Mouse (Mus musculus) brown adipose tissue, adult 24 weeks (tissue): ENCODE data around the gene Ndufaf2. TPM values are rescaled to one million over a fixed set of nuclear protein-coding genes. Genes with fewer than 3 reads are reported as not detected.

ENCODE experiments used
- H3K27ac ChIP-seq: fragments of 200-500 bp; replicated peaks from 2 replicates; pipeline ENCODE4 v1.5.1; 2012; ENCODE audit warnings: low read depth, mild to moderate bottlenecking, low read length
- H3K4me1 ChIP-seq: fragments of 200-500 bp; 2 replicates; pipeline ENCODE4 v1.6.1; 2012; ENCODE audit warnings: low read length, mixed read lengths; ENCODE audit not compliant: control insufficient read depth, insufficient read depth, insufficient read length
- H3K4me3 ChIP-seq: fragments of 200-500 bp; 2 replicates; pipeline ENCODE4 v1.5.1; 2012; ENCODE audit warnings: low read depth, mild to moderate bottlenecking, low read length, moderate library complexity; ENCODE audit not compliant: insufficient read depth
- polyA plus RNA-seq: library from polyadenylated mRNA; stranded (reverse); fragments of >200 nt; gene quantifications from 2 replicates; pipeline ENCODE4 v1.2.4, GENCODE M21; 2012; ENCODE audit not compliant: missing spikeins, insufficient read depth, insufficient read length

The Ndufaf2 gene
- 85.4 and 116 TPM in 2 replicates for polyA plus RNA-seq

DNA sequence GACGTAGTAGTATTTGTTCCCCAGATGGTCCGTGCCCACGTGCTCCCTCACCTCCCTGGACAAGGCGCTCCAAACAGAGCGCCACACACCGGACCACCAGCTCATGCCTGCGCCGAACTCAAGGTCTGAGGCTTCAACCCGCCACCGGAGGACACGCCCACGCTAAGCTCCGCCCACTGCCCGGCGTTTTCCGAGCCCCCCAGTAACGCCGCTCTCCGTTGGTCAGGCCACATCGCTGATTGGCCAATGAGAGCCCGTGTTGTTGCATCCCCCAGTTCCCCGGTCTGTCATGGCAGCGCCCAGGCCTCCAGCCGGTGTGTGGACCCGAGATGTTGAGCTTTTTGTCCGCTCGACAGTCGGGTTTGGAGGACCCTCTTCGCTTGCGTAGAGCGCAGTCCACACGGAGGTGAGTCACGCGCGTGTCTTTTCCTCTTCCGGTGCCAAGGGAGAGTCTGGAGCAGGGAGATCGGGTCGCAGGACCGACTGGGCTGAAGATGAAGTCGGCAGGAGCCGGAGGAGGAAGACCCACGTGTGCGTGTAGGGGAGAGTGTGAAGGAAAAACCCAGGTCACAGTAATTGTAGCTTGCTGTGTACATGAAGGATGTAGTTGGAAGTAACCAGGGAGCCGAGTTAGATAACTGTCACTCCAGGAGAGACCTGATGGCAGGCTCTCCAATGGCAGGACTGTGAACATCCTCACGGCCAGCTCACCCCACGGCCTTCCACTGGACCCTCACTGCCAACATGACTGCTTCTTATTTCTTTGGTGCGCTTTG, at the start of gene Ndufaf2, which contains the start of gene Ercc8:
Gene Ndufaf2 (minus strand): TSS at position 159 of the 776 bp plus-strand sequence.
Gene Ercc8 (plus strand): TSS at position 267 of the 776 bp plus-strand sequence.
- Histone ChIP-seq H3K4me3 (peak within 1 kb of the TSS; percentile 96), H3K27ac (peak within 1 kb of the TSS; percentile 44), H3K4me1 (no peaks in the 10 kb centered on the region)

DNA sequence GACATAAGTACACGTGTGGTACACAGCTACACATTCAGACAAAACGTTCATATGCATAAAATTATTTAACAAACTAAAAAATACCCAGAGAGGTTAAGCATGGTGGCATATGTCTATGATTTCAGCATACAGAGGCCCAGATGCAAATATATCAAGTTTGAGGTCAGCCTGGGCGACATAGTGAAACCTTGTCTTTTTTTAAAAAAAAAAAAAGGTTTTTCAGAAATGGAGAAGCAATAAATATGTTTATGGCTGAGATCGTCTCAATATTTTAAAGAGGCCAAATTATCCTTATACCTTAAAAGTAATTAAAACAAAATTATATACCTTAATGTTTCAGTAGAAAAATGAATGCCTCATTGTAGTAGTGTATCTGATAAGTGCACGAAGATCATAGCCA, 49.7 kb upstream of the Ndufaf2 start:
- Histone ChIP-seq H3K27ac (no peak overlapping the region), H3K4me1 (no peaks in the 10 kb centered on the region), H3K4me3 (no peak overlapping the region)

GRCm38 (mm10) chr13:108207447-108207846, 49.0 kb upstream of the Ndufaf2 start:
- H3K4me3 ChIP-seq, result no peak overlapping the region
- no peaks in the 10 kb centered on the region for H3K4me1 ChIP-seq
- no peak overlapping the region for H3K27ac ChIP-seq

DNA sequence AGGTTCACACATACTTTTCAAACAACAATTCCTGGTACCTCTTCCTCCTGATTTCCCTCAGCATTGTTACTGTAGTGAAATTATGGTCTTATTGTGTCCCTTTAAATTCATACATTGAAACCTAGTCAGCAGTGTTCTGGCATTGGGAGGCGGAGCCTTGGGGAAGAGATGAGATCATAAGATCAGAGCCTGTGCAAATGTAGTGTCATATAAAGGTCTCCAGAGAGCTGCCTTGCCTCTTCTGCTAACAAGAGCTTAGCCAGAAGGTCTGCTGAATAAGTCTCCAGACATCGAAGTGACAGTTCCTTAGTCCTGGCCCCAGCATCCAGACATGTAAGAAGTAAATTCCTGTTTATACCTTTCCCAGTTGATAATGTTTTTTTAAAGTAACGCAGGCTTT, 46.4 kb upstream of the Ndufaf2 start:
- no peak overlapping the region for H3K27ac ChIP-seq
- H3K4me1 ChIP-seq, result no peaks in the 10 kb centered on the region
- H3K4me3 ChIP-seq, result no peak overlapping the region

DNA sequence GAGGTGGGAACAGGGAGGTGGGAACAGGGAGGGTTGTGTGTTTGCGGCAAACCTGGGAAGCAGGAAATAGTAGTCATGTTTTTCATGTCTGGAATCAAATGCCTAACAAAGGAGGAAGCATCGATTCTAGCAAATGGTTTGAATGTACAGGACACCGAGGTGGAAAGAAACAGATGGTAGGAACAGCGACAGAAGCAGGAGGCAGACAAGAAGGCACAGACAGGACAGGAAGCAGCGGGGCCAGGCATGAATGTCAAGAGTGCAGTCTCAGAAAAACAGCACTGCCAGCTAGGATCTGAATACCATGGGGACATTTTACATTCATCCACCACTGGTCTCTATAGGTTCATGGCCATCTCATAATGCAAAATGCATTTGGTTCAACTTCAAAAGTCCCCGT, 37.1 kb upstream of the Ndufaf2 start:
- Histone ChIP-seq H3K27ac (no peak overlapping the region), H3K4me1 (no peaks in the 10 kb centered on the region), H3K4me3 (no peak overlapping the region)

GRCm38 (mm10) chr13:108191074-108191720, 32.8 kb upstream of the Ndufaf2 start:
- no peaks in the 10 kb centered on the region for H3K4me1 ChIP-seq
- H3K4me3 ChIP-seq, result no peak overlapping the region
- H3K27ac ChIP-seq, result no peak overlapping the region

DNA sequence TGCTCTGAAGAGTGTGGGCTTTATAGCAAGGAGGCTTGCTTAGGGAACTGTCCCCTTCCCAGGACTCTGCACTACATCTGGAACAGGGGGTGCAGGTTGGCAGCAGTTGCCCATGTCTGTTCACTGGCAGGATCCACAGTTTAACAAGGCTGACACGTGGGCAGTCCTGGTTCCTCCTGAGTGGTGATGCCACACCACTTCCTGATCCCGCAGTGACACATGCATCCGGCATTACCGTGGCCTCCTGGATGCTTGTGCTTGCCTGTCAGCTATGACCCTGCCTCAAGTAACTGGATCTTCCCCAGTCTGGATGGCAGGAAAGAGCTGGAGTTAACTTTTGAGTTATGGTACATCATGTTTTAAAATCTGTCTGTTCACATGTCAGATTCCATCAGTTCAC, 29.6 kb upstream of the Ndufaf2 start:
- H3K27ac ChIP-seq, result no peak overlapping the region
- H3K4me1 ChIP-seq, result no peaks in the 10 kb centered on the region
- H3K4me3 ChIP-seq, result no peak overlapping the region

GRCm38 (mm10) chr13:108185530-108185929, 27.1 kb upstream of the Ndufaf2 start:
- H3K27ac ChIP-seq, result no peak overlapping the region
- H3K4me1 ChIP-seq, result no peaks in the 10 kb centered on the region
- H3K4me3 ChIP-seq, result no peak overlapping the region

GRCm38 (mm10) chr13:108184743-108185255, 26.4 kb upstream of the Ndufaf2 start:
- H3K27ac ChIP-seq, result no peak overlapping the region
- H3K4me3 ChIP-seq, result no peak overlapping the region
- H3K4me1 ChIP-seq, result no peaks in the 10 kb centered on the region

DNA sequence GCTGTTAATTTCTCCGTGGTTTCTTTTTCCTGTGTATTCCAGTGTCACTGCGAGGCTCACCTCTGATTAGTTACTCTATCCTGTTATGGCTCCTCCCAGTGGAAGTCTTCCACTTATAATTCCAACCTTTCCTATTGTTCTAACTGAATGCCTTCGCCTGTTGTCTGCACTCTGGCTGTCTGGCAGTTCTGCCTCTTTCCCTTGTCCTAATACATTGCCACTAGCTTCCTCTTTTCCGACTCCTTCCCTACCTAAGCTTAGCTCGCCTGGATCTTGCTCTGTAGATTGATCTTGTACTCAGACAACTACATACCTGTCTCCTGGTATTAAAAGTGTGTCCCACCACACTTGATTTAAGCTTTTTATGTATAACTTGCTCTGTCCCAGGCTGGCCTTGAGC, 22.4 kb upstream of the Ndufaf2 start:
- Histone ChIP-seq H3K4me3 (no peak overlapping the region), H3K27ac (no peak overlapping the region), H3K4me1 (no peaks in the 10 kb centered on the region)

DNA sequence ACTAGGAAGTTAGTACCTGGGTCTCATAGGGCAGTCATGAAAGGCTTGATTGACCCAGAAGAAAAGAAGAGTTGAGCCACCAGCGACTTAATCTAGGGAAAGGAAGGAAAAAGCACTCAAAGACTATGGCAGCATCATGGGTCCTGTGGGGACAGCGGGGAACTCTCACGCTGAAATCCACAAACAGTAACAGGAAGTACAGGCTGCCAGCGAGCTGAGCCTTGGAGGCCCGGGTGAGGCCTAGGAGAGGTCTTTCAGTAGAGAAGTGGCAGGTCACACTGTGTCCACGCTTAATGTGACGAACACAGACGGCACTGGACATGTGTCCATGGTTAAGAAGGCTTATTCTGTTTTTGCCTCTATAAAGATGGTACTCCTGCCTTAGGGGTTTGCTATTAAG, 21.2 kb upstream of the Ndufaf2 start:
- no peak overlapping the region for H3K27ac ChIP-seq
- no peaks in the 10 kb centered on the region for H3K4me1 ChIP-seq

DNA sequence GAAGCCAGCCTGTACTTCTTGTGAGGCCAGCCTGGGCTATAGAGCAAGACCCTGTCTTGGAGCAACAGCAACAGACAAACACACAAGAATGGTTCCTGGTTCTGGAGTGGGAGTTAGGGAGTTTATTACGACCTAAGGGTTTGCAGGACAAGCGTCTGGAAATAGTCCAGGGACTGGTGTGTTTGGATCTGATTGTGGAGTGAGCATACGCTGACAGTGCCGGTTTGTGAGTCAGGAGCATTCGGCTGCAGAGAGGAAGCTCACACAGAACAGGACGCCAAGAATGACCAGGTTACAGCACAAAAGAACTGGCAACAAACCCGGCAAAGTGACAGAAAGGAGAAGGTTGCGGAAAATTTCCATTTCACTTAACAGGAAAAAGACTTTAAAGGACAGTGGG, 12.1 kb upstream of the Ndufaf2 start:
- H3K27ac ChIP-seq, result no peak overlapping the region
- no peak overlapping the region for H3K4me3 ChIP-seq

More for the DNA sequence above, 21.2 kb upstream of the Ndufaf2 start:
- H3K4me3 ChIP-seq, result no peak overlapping the region

GRCm38 (mm10) chr13:108170002-108170401, 11.6 kb upstream of the Ndufaf2 start:
- H3K27ac ChIP-seq, result no peak overlapping the region
- H3K4me3 ChIP-seq, result no peak overlapping the region
- H3K4me1 ChIP-seq, result no peaks in the 10 kb centered on the region

More for the DNA sequence above, 12.1 kb upstream of the Ndufaf2 start:
- no peaks in the 10 kb centered on the region for H3K4me1 ChIP-seq

DNA sequence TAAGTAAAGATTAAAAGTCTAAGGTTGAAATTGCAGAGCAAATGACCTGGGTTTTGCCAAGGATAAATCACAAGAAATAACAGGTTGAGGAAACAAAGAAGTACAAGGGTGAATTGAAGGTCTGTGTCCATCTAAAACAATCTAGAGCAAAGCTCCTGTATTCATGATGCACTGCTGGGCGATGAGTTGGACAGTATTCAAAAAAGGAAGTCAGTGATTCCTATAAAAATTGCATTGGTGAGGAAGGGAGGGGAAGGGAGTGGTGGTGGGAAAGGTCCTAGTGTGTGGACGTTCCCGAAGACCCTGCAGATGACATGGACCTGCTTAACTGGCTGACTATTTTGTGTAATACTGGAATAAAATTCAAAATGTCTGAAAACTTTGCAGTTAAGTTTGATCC, 6.2 kb upstream of the Ndufaf2 start:
- Histone ChIP-seq H3K4me1 (no peaks in the 10 kb centered on the region), H3K4me3 (no peak overlapping the region), H3K27ac (no peak overlapping the region)

DNA sequence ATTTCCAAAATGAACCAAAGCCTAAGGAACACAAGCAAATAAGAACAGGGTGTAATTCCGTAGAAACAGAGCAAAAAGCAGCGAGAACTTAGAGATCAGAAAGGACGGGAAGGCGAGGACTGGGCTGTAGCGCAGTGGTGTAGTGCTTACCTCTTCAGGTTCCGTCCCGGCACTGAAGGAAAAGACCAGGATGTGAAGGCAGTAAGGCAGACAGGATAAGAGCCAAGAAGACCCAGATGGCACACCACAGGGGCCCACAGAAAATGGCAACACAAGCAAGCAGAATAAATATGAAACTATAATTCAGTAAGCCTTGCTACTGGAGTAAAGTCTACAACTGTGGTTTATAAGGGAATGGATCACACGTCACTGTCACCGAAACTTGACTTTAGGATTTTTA, 5.5 kb upstream of the Ndufaf2 start:
- Histone ChIP-seq H3K4me3 (no peak overlapping the region), H3K27ac (no peak overlapping the region), H3K4me1 (no peaks in the 10 kb centered on the region)
